Mouse (Mus musculus) C2C12 (cell line): ENCODE data around the gene Galk2.

Experiments used
- CTCF ChIP-seq: IDR thresholded peaks from one replicate; pipeline ENCODE4 v1.5.1; 2011; ENCODE audit not compliant: control insufficient read depth, insufficient read depth, insufficient read length
- USF1 ChIP-seq: IDR thresholded peaks from one replicate; pipeline ENCODE4 v1.6.1; 2011; ENCODE audit warnings: low read depth, mild to moderate bottlenecking, control low read depth, moderate library complexity

GRCm38 (mm10) chr2:125929872-125930271 lies 71.0 kb downstream of the Galk2 start:
- TF ChIP-seq USF1 (no peak), CTCF (no peak)
